Mouse (Mus musculus) kidney, embryonic 16.5 days (tissue): Measurements from ENCODE around the gene Trmt5. TPM values are rescaled to one million over a fixed set of nuclear protein-coding genes. Genes with fewer than 3 reads are reported as not detected.

ENCODE experiments used
- ATAC-seq: fragments of 200-750 bp; cut with Nextera tagmentation; 2 replicates; pipeline ENCODE4 v1.8.0; 2017; ENCODE audit warnings: moderate TSS enrichment; ENCODE audit not compliant: low FRiP score, low TSS enrichment
- H3K27ac ChIP-seq: fragments of 300-500 bp; sonication (generic); 2 replicates; pipeline ENCODE4 v1.5.1; 2014; ENCODE audit warnings: low read length
- H3K27me3 ChIP-seq: fragments of 300-500 bp; sonication (generic); 2 replicates; pipeline ENCODE4 v1.6.1; 2014; ENCODE audit warnings: low read length, control low read depth, mixed read lengths; ENCODE audit not compliant: insufficient read depth
- H3K36me3 ChIP-seq: fragments of 300-500 bp; sonication (generic); 2 replicates; pipeline ENCODE4 v1.6.1; 2014; ENCODE audit warnings: low read length, control low read depth, mixed read lengths; ENCODE audit not compliant: insufficient read depth
- H3K4me1 ChIP-seq: fragments of 300-500 bp; sonication (generic); 2 replicates; pipeline ENCODE4 v1.6.1; 2014; ENCODE audit warnings: low read length, control low read depth, mixed read lengths; ENCODE audit not compliant: insufficient read depth
- H3K4me2 ChIP-seq: fragments of 300-500 bp; sonication (generic); replicated peaks from 2 replicates; pipeline ENCODE4 v1.6.1; 2014; ENCODE audit warnings: low read depth, low read length
- H3K4me3 ChIP-seq: fragments of 300-500 bp; sonication (generic); 2 replicates; pipeline ENCODE4 v1.5.1; 2014; ENCODE audit warnings: mild to moderate bottlenecking, low read length
- H3K9ac ChIP-seq: fragments of 300-500 bp; sonication (generic); replicated peaks from 2 replicates; pipeline ENCODE4 v1.6.1; 2014; ENCODE audit warnings: low read length
- H3K9me3 ChIP-seq: fragments of 300-500 bp; sonication (generic); 2 replicates; pipeline ENCODE4 v1.6.1; 2016; ENCODE audit warnings: low read length, control low read depth
- WGBS: fragments of 180-500 bp; shearing (Covaris S2); extraction: QIAGEN DNeasy Blood & Tissue Kit; methylation state at CpG from one replicate; pipeline ENCODE4 v1.1.7; 2014; 5-methylcytosine and 5-hydroxymethylcytosine counted together
- polyA plus RNA-seq: library from polyadenylated mRNA; unstranded; fragments of >200 nt; fragmentation: Nextera tagmentation; extraction: Ambion mirVana; gene quantifications from 2 replicates; pipeline ENCODE4 v1.2.1, GENCODE M21; 2015

The Trmt5 gene
- 18.5 and 19.5 TPM in 2 replicates for polyA plus RNA-seq

DNA sequence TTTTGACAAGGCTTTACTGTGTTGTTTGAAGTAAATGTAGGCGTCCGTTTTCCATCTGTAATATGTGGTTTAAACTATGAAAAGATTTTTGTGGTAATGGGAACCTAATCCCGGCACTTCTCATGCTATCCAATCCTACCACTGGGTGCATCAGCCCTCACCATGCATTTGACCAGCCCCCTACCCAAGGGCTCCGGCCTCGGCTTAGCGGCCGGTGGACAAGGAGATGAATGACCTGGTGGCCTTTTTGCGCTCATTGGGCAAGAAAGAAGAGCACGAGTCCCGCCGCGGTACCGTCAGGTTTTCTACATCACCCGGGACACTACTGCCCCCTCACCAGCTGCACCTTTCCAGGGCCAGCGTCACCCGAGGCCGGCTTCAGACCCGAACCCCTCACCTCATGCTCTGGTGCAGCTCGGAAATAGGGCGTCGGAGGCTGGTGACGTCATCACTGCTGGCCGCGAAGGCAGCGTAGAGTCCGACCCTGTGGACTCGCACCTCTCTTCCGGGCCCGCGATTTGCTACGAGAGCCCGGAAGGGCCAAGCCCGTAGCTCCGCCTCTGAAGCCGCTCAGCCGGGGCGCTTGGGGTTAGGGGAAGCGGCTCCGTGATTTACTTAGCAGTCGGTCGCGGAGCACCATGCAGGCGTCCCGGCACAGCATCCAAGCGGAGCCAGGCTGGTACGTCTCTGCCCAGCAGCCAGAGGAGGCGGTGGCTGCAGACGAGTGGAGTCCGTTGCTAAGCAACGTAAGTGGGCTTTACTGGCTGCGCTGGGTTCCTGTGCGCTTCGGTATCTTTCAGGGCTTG lies at the start of gene Trmt5, which contains the start of gene Slc38a6:
TSS of gene Trmt5 (minus strand) at position 424 of the 806 bp plus-strand sequence.
TSS of gene Slc38a6 (plus strand) at position 493 of the 806 bp plus-strand sequence.
- ATAC-seq: peak; percentile 96

DNA sequence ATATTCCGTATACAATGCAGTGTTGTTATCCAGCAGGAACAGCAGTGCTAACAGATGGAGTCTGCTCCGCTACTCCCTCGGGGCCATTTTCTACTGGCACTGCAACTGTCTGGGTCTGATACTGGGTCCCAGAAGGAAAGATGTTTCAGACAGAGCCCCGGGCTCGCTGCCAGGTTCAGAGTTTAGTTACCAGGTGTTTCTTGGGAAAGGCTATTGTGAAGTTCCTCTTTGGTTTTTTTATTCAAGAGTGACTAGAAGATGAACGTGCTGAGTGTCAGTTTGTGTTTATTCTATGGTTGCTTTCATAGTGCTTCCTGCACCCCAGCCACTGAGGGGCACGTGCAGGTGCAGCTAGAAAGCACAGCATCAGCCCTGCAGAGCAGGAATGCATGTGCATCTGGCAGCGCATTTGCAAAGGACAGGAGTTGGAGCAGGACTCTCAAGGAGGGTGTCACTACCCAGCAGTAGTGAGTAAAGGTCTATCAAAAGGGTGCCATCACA lies 47.6 kb upstream of the Trmt5 start:
- Histone ChIP-seq H3K9ac (no peak overlapping the region), H3K36me3 (no peaks in the 10 kb centered on the region), H3K4me1 (no peaks in the 10 kb centered on the region), H3K27ac (no peak overlapping the region), H3K4me3 (no peak overlapping the region), H3K4me2 (no peak overlapping the region), H3K9me3 (no peaks in the 10 kb centered on the region), H3K27me3 (no peaks in the 10 kb centered on the region)
- 71% methylated on average over 8 of the region's 8 CpGs for WGBS
- no peak for ATAC-seq

More for the DNA sequence above, at the start of gene Trmt5, which contains the start of gene Slc38a6:
- WGBS: under 1% methylated on average over 53 of the region's 53 CpGs
- Histone ChIP-seq H3K4me1 (peaks cover 20% of the 10 kb centered on the region), H3K9me3 (no peaks in the 10 kb centered on the region), H3K27me3 (no peaks in the 10 kb centered on the region), H3K4me3 (peak within 1 kb of the TSS; percentile 76), H3K36me3 (peaks cover 21% of the 10 kb centered on the region), H3K4me2 (peak within 1 kb of the TSS; percentile 81), H3K27ac (peak within 1 kb of the TSS; percentile 85), H3K9ac (peak within 1 kb of the TSS; percentile 88)

DNA sequence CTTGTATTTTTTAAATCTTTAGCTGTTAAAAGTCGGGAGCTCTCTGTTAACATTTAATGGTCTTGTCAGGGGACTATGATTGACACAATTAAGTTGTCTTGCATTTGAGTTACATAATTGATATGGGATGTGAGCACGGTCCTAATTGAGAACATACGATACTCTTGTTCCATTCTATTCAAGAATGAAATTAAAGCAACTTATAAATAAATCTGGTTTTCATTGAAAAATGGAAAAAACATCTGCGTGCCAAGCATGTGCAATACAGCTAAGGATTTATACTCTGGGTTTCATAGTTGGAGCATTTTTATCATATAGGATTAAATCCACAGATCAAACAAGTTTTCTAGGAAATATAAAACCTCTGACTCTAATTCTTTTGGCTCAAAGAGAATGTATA lies 46.2 kb upstream of the Trmt5 start:
- H3K27me3 ChIP-seq: no peaks in the 10 kb centered on the region
- H3K4me3 ChIP-seq: no peak overlapping the region
- no peaks in the 10 kb centered on the region for H3K4me1 ChIP-seq
- no peaks in the 10 kb centered on the region for H3K9me3 ChIP-seq
- H3K9ac ChIP-seq: no peak overlapping the region
- no peak overlapping the region for H3K27ac ChIP-seq
- no peak overlapping the region for H3K4me2 ChIP-seq
- no peaks in the 10 kb centered on the region for H3K36me3 ChIP-seq
- no peak for ATAC-seq
- WGBS: 85% methylated on average over 4 of the region's 4 CpGs

DNA sequence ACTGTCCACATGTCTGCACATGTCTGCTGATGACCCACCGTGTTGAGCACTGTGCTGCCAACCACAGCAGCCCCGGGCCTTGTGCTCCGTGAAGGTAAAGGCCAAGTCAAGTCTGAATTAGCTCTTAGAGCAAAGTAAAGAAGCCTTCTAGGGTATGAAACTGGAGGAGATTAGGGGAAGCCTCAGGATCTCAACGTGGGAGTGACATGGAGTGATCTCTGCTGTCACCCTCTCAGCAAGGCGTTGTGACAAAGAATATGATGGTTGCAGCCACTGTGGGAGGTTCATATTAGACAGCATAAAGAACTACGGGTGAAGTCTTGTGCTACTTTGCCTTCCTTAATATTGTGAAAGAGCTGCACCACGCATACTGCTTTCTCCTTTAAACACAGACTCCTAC lies 43.7 kb upstream of the Trmt5 start:
- no peak overlapping the region for H3K4me2 ChIP-seq
- no peaks in the 10 kb centered on the region for H3K36me3 ChIP-seq
- H3K9ac ChIP-seq: no peak overlapping the region
- H3K27ac ChIP-seq: no peak overlapping the region
- no peaks in the 10 kb centered on the region for H3K27me3 ChIP-seq
- WGBS: 82% methylated on average over 7 of the region's 7 CpGs
- no peak for ATAC-seq
- no peaks in the 10 kb centered on the region for H3K9me3 ChIP-seq
- 0 out of 2 replicates have a peak, but pooled peaks cover 5% of the 10 kb centered on the region for H3K4me1 ChIP-seq
- no peak overlapping the region for H3K4me3 ChIP-seq

DNA sequence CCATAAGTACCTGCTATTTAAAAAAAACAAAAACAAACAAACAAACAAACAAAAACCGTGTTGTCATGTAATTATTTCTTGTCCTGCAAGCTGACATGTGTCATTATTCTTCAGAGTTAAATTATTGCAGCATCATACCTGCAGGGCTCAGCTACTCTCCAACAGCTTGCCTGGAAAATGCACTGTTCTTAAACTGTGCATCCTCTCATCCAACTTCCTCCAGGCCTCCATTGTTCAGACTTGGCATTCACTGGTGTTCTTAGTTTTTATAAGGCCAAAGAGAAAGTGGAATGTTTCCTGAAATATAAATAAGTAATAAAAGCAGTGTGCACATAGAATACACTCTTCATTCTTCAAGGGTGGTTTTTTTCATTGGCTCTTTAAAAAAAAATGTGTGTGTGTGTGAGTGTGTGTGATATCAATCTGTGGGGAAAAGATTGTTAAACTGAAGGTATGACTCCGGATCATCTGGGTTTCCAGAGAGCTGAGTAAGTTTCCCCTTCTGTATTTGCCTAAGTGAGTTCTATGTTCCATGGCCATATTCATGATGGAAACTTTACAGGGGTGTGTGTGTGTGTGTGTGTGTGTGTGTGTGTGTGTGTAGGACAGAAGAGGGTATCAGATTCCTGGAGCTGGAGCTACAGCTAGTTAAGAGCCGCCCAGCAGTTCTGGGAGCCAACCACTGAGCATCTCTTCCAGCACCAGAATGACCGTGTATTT lies 42.1 kb upstream of the Trmt5 start:
- Histone ChIP-seq H3K36me3 (no peaks in the 10 kb centered on the region), H3K4me3 (no peak overlapping the region), H3K9me3 (no peaks in the 10 kb centered on the region), H3K27me3 (no peaks in the 10 kb centered on the region), H3K4me2 (no peak overlapping the region), H3K9ac (no peak overlapping the region), H3K4me1 (0 out of 2 replicates have a peak, but pooled peaks cover 5% of the 10 kb centered on the region), H3K27ac (no peak overlapping the region)
- no peak for ATAC-seq
- WGBS: 81% methylated on average over 4 of the region's 4 CpGs

DNA sequence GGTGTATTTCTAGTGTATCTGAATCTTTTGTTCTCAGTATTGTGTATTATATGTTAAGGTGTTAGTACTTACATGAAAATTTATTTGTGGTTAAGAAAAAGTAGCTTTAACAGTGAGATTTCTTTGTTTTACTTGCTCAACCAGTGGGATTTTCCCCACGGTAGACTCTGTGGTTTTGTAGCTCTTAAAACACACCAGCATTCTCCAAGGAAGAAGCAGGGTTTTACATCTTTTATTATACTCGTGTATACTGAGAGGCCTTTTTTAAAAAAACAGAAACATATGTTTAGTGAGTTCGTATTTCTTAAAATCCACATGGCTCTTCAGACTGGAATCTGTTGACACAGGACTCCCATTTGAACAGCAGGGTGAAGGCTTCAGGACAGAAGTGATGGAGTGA lies 40.9 kb upstream of the Trmt5 start:
- Histone ChIP-seq H3K9me3 (no peaks in the 10 kb centered on the region), H3K27ac (no peak overlapping the region), H3K36me3 (no peaks in the 10 kb centered on the region), H3K27me3 (no peaks in the 10 kb centered on the region), H3K9ac (no peak overlapping the region), H3K4me3 (no peak overlapping the region), H3K4me2 (no peak overlapping the region), H3K4me1 (0 out of 2 replicates have a peak, but pooled peaks cover 5% of the 10 kb centered on the region)
- 69% methylated on average over 3 of the region's 3 CpGs for WGBS
- ATAC-seq: no peak

DNA sequence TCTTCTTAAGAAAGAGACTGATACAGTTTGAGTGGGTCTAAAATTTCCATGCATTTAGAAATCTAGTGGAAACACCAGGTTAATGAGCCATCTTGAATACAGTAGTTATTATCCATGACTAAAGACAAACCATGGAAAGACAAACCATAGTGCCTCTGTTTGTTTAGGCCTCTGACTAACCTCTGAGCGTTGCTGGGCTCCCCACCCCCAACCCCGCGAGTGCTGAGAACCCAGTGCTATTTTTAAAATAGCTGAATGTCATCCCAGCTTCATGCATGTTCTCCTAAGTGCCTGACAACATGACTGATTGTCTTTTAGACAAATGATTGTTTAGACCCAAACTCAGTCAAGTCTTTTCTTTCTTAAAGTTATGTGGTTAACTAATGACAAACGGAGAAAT lies 39.1 kb upstream of the Trmt5 start:
- no peaks in the 10 kb centered on the region for H3K27me3 ChIP-seq
- 28% methylated on average over 4 of the region's 4 CpGs for WGBS
- H3K4me1 ChIP-seq: 0 out of 2 replicates have a peak, but pooled peaks cover 5% of the 10 kb centered on the region
- no peak overlapping the region for H3K4me3 ChIP-seq
- no peak overlapping the region for H3K9ac ChIP-seq
- no peak for ATAC-seq
- no peak overlapping the region for H3K27ac ChIP-seq
- no peaks in the 10 kb centered on the region for H3K36me3 ChIP-seq
- no peak overlapping the region for H3K4me2 ChIP-seq
- no peaks in the 10 kb centered on the region for H3K9me3 ChIP-seq

DNA sequence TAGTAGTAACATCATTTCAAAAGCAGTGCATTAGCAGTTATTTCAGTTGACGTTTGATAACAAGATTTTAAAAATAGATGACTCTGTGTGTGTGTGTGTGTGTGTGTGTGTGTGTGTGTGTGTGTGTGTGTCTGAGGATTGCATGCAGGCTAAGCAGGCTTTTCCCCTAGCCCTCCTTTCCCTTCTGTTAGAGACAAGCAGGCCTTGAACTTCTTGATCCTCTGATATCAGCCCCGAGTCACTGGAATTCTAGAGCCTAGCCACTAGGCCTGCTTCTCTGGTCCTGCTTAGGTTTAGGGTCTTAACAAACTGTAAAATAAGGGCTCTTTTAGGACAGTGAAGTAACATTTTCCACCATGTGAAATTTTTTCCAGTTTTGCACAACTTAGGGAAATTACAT lies 38.7 kb upstream of the Trmt5 start:
- Histone ChIP-seq H3K4me2 (no peak overlapping the region), H3K4me3 (no peak overlapping the region)

DNA sequence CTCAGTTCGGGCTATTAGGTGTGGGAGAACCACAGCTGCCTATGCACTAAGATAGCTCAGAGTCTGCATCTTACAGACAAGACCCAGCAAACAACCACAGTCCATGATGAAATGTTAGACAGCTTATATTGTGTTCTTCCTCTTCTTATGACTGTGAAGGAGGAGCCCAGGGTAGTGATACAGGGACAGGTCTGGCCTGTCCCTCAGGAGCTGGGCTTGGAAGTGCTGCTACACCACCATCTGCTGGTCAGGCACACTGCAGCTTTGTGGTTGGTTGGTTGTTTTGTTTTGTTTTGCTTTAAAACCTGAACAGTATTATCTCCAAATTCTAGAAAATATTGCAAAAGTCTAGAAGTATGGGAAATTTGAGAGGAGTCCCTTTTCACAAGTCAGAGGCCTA lies 38.2 kb upstream of the Trmt5 start:
- Histone ChIP-seq H3K4me3 (no peak overlapping the region), H3K27ac (no peak overlapping the region), H3K9me3 (no peaks in the 10 kb centered on the region), H3K36me3 (no peaks in the 10 kb centered on the region), H3K4me2 (no peak overlapping the region), H3K9ac (no peak overlapping the region), H3K27me3 (no peaks in the 10 kb centered on the region), H3K4me1 (0 out of 2 replicates have a peak, but pooled peaks cover 5% of the 10 kb centered on the region)
- ATAC-seq: peak; percentile 71; the same call in 1 of the 2 replicates
- 73% methylated on average over 1 of the region's 1 CpGs for WGBS

More for the DNA sequence above, 38.7 kb upstream of the Trmt5 start:
- Histone ChIP-seq H3K4me1 (0 out of 2 replicates have a peak, but pooled peaks cover 5% of the 10 kb centered on the region), H3K9ac (no peak overlapping the region), H3K9me3 (no peaks in the 10 kb centered on the region), H3K27me3 (no peaks in the 10 kb centered on the region), H3K27ac (no peak overlapping the region), H3K36me3 (no peaks in the 10 kb centered on the region)
- WGBS: 62% methylated on average over 2 of the region's 2 CpGs
- ATAC-seq: no peak
